Mouse (Mus musculus): Measurements from ENCODE around the gene Tigit. TPM values are rescaled to one million over a fixed set of nuclear protein-coding genes. Genes with fewer than 3 reads are reported as not detected.

Gene Tigit
- polyA plus RNA-seq, 1 experiment: not detected

GRCm38 (mm10) chr16:43691741-43692140, 27.8 kb upstream of the Tigit start:
- Histone ChIP-seq H3K27ac (replicated peaks; ENCODE audit: low read depth, low read length) (no peak overlapping the region), H3K4me3 (ENCODE audit: insufficient read depth, low read depth, low read length) (no peak overlapping the region), H3K4me1 (ENCODE audit: control insufficient read depth, insufficient read depth, insufficient read length, low read length) (no peaks in the 10 kb centered on the region)

- no peaks in the 10 kb centered on the region for H3K4me1 ChIP-seq (ENCODE audit: control insufficient read depth, insufficient read depth, insufficient read length, low read length)
- H3K27ac ChIP-seq (replicated peaks; ENCODE audit: low read depth, low read length): no peak overlapping the region
- no peak overlapping the region for H3K4me3 ChIP-seq (ENCODE audit: insufficient read depth, low read depth, low read length)
Measured at GRCm38 (mm10) chr16:43690912-43691311, 27.0 kb upstream of the Tigit start.

GRCm38 (mm10) chr16:43690211-43690690, 26.3 kb upstream of the Tigit start:
- H3K4me3 ChIP-seq (ENCODE audit: insufficient read depth, low read depth, low read length): no peak overlapping the region
- no peaks in the 10 kb centered on the region for H3K4me1 ChIP-seq (ENCODE audit: control insufficient read depth, insufficient read depth, insufficient read length, low read length)
- no peak overlapping the region for H3K27ac ChIP-seq (replicated peaks; ENCODE audit: low read depth, low read length)

GRCm38 (mm10) chr16:43687968-43688367, 24.0 kb upstream of the Tigit start:
- Histone ChIP-seq H3K4me3 (ENCODE audit: insufficient read depth, low read depth, low read length) (no peak overlapping the region), H3K27ac (replicated peaks; ENCODE audit: low read depth, low read length) (no peak overlapping the region), H3K4me1 (ENCODE audit: control insufficient read depth, insufficient read depth, insufficient read length, low read length) (no peaks in the 10 kb centered on the region)

- Histone ChIP-seq H3K27ac (replicated peaks; ENCODE audit: low read depth, low read length) (no peak overlapping the region), H3K4me3 (ENCODE audit: insufficient read depth, low read depth, low read length) (no peak overlapping the region), H3K4me1 (ENCODE audit: control insufficient read depth, insufficient read depth, insufficient read length, low read length) (no peaks in the 10 kb centered on the region)
Measured at GRCm38 (mm10) chr16:43674400-43674799, 10.5 kb upstream of the Tigit start.

- H3K27ac ChIP-seq (replicated peaks; ENCODE audit: low read depth, low read length): no peak overlapping the region
- no peak overlapping the region for H3K4me3 ChIP-seq (ENCODE audit: insufficient read depth, low read depth, low read length)
- no peaks in the 10 kb centered on the region for H3K4me1 ChIP-seq (ENCODE audit: control insufficient read depth, insufficient read depth, insufficient read length, low read length)
Measured at GRCm38 (mm10) chr16:43672697-43673096, 8.8 kb upstream of the Tigit start.

- Histone ChIP-seq H3K27ac (replicated peaks; ENCODE audit: low read depth, low read length) (no peak overlapping the region), H3K4me1 (ENCODE audit: control insufficient read depth, insufficient read depth, insufficient read length, low read length) (no peaks in the 10 kb centered on the region), H3K4me3 (ENCODE audit: insufficient read depth, low read depth, low read length) (no peak overlapping the region)
Measured at GRCm38 (mm10) chr16:43671972-43672371, 8.0 kb upstream of the Tigit start.

GRCm38 (mm10) chr16:43668294-43668693, 4.3 kb upstream of the Tigit start:
- Histone ChIP-seq H3K4me3 (ENCODE audit: insufficient read depth, low read depth, low read length) (no peak overlapping the region), H3K4me1 (ENCODE audit: control insufficient read depth, insufficient read depth, insufficient read length, low read length) (no peaks in the 10 kb centered on the region), H3K27ac (replicated peaks; ENCODE audit: low read depth, low read length) (no peak overlapping the region)

- Histone ChIP-seq H3K4me3 (ENCODE audit: insufficient read depth, low read depth, low read length) (no peak overlapping the region), H3K27ac (replicated peaks; ENCODE audit: low read depth, low read length) (no peak overlapping the region), H3K4me1 (ENCODE audit: control insufficient read depth, insufficient read depth, insufficient read length, low read length) (no peaks in the 10 kb centered on the region)
Measured at GRCm38 (mm10) chr16:43664861-43665260, 915 bp upstream of the Tigit start.

GRCm38 (mm10) chr16:43662124-43663004, 1.6 kb downstream of the Tigit start:
- H3K27ac ChIP-seq (replicated peaks; ENCODE audit: low read depth, low read length): no peak overlapping the region
- H3K4me1 ChIP-seq (ENCODE audit: control insufficient read depth, insufficient read depth, insufficient read length, low read length): no peaks in the 10 kb centered on the region
- no peak overlapping the region for H3K4me3 ChIP-seq (ENCODE audit: insufficient read depth, low read depth, low read length)

GRCm38 (mm10) chr16:43661576-43661975, 2.4 kb downstream of the Tigit start:
- Histone ChIP-seq H3K4me1 (ENCODE audit: control insufficient read depth, insufficient read depth, insufficient read length, low read length) (no peaks in the 10 kb centered on the region), H3K27ac (replicated peaks; ENCODE audit: low read depth, low read length) (no peak overlapping the region), H3K4me3 (ENCODE audit: insufficient read depth, low read depth, low read length) (no peak overlapping the region)

GRCm38 (mm10) chr16:43655183-43655787, 8.7 kb downstream of the Tigit start:
- Histone ChIP-seq H3K4me3 (ENCODE audit: insufficient read depth, low read depth, low read length) (no peak overlapping the region), H3K4me1 (ENCODE audit: control insufficient read depth, insufficient read depth, insufficient read length, low read length) (no peaks in the 10 kb centered on the region), H3K27ac (replicated peaks; ENCODE audit: low read depth, low read length) (no peak overlapping the region)

GRCm38 (mm10) chr16:43654269-43654668, 9.7 kb downstream of the Tigit start:
- H3K4me1 ChIP-seq (ENCODE audit: control insufficient read depth, insufficient read depth, insufficient read length, low read length): no peaks in the 10 kb centered on the region
- H3K27ac ChIP-seq (replicated peaks; ENCODE audit: low read depth, low read length): no peak overlapping the region
- H3K4me3 ChIP-seq (ENCODE audit: insufficient read depth, low read depth, low read length): no peak overlapping the region

- no peak overlapping the region for H3K27ac ChIP-seq (replicated peaks; ENCODE audit: low read depth, low read length)
- no peaks in the 10 kb centered on the region for H3K4me1 ChIP-seq (ENCODE audit: control insufficient read depth, insufficient read depth, insufficient read length, low read length)
- H3K4me3 ChIP-seq (ENCODE audit: insufficient read depth, low read depth, low read length): no peak overlapping the region
Measured at GRCm38 (mm10) chr16:43653288-43653687, 10.7 kb downstream of the Tigit start.

GRCm38 (mm10) chr16:43650355-43651080, 13.4 kb downstream of the Tigit start:
- Histone ChIP-seq H3K4me1 (ENCODE audit: control insufficient read depth, insufficient read depth, insufficient read length, low read length) (no peaks in the 10 kb centered on the region), H3K4me3 (ENCODE audit: insufficient read depth, low read depth, low read length) (no peak overlapping the region), H3K27ac (replicated peaks; ENCODE audit: low read depth, low read length) (no peak overlapping the region)

Data from brown adipose tissue, adult 24 weeks (tissue).